Mouse (Mus musculus) forebrain, embryonic 16.5 days (tissue): ENCODE results near the gene Slc22a6. TPM values are rescaled to one million over a fixed set of nuclear protein-coding genes. Genes with fewer than 3 reads are reported as not detected.

Experiments
- ATAC-seq: fragments of 200-750 bp; cut with Nextera tagmentation; 2 replicates; pipeline ENCODE4 v1.8.0; 2017; ENCODE audit warnings: mild to moderate bottlenecking, moderate library complexity
- H3K27ac ChIP-seq: fragments of 300-500 bp; sonication (generic); 2 replicates; pipeline ENCODE4 v1.5.1; 2014; ENCODE audit warnings: low read length, control low read depth
- H3K27me3 ChIP-seq: fragments of 300-500 bp; sonication (generic); replicated peaks from 2 replicates; pipeline ENCODE4 v1.6.1; 2014; ENCODE audit warnings: low read length; ENCODE audit not compliant: control insufficient read depth, insufficient read depth
- H3K36me3 ChIP-seq: fragments of 300-500 bp; sonication (generic); 2 replicates; pipeline ENCODE4 v1.6.1; 2014; ENCODE audit not compliant: control insufficient read depth, insufficient read depth
- H3K4me1 ChIP-seq: fragments of 300-500 bp; sonication (generic); replicated peaks from 2 replicates; pipeline ENCODE4 v1.6.1; 2014; ENCODE audit warnings: low read length; ENCODE audit not compliant: control insufficient read depth, insufficient read depth
- H3K4me2 ChIP-seq: fragments of 300-500 bp; sonication (generic); 2 replicates; pipeline ENCODE4 v1.6.1; 2014; ENCODE audit warnings: mild to moderate bottlenecking, low read length, control low read depth
- H3K4me3 ChIP-seq: fragments of 300-500 bp; sonication (generic); replicated peaks from 2 replicates; pipeline ENCODE4 v1.5.1; 2014; ENCODE audit warnings: mild to moderate bottlenecking, low read length, control low read depth
- H3K9ac ChIP-seq: fragments of 300-500 bp; sonication (generic); replicated peaks from 2 replicates; pipeline ENCODE4 v1.6.1; 2014; ENCODE audit warnings: low read depth, low read length, control low read depth
- H3K9me3 ChIP-seq: fragments of 300-500 bp; sonication (generic); 2 replicates; pipeline ENCODE4 v1.6.1; 2016; ENCODE audit warnings: low read length; ENCODE audit not compliant: control insufficient read depth
- WGBS: fragments of 180-500 bp; shearing (Covaris S2); extraction: QIAGEN DNeasy Blood & Tissue Kit; methylation state at CpG from one replicate; pipeline ENCODE4 v1.1.7; 2014; 5-methylcytosine and 5-hydroxymethylcytosine counted together
- polyA plus RNA-seq: library from polyadenylated mRNA; unstranded; fragments of >200 nt; fragmentation: Nextera tagmentation; extraction: Ambion mirVana; gene quantifications from 2 replicates; pipeline ENCODE4 v1.2.1, GENCODE M21; 2015

Slc22a6 gene
- polyA plus RNA-seq, 1 experiment from 2014 or later = 9.4 TPM

- no peaks in the 10 kb centered on the region for H3K4me1 ChIP-seq
- no peak for ATAC-seq
- H3K27me3 ChIP-seq = no peaks in the 10 kb centered on the region
- H3K27ac ChIP-seq = no peak overlapping the region
- H3K4me3 ChIP-seq = no peak overlapping the region
- H3K4me2 ChIP-seq = no peak overlapping the region
- no peaks in the 10 kb centered on the region for H3K36me3 ChIP-seq
- 68% methylated on average over 2 of the region's 2 CpGs for WGBS
- no peaks in the 10 kb centered on the region for H3K9me3 ChIP-seq
- no peak overlapping the region for H3K9ac ChIP-seq
Observed at GRCm38 (mm10) chr19:8630249-8630648, 12.4 kb downstream of the Slc22a6 start.

- H3K9ac ChIP-seq = no peak overlapping the region
- no peaks in the 10 kb centered on the region for H3K4me1 ChIP-seq
- ATAC-seq = no peak
- no peak overlapping the region for H3K4me3 ChIP-seq
- H3K27ac ChIP-seq = no peak overlapping the region
- WGBS = 80% methylated on average over 6 of the region's 6 CpGs
- no peak overlapping the region for H3K4me2 ChIP-seq
- H3K36me3 ChIP-seq = no peaks in the 10 kb centered on the region
- no peaks in the 10 kb centered on the region for H3K27me3 ChIP-seq
- H3K9me3 ChIP-seq = no peaks in the 10 kb centered on the region
Observed at GRCm38 (mm10) chr19:8630826-8631225, 13.0 kb downstream of the Slc22a6 start.

GRCm38 (mm10) chr19:8632029-8632428 is 14.2 kb downstream of the Slc22a6 start:
- ATAC-seq = no peak
- Histone ChIP-seq H3K27ac (no peak overlapping the region), H3K4me1 (no peaks in the 10 kb centered on the region), H3K27me3 (no peaks in the 10 kb centered on the region), H3K9me3 (no peaks in the 10 kb centered on the region), H3K4me3 (no peak overlapping the region), H3K4me2 (no peak overlapping the region), H3K36me3 (no peaks in the 10 kb centered on the region), H3K9ac (no peak overlapping the region)
- WGBS = 79% methylated on average over 1 of the region's 1 CpGs

GRCm38 (mm10) chr19:8642086-8642485 is 24.2 kb downstream of the Slc22a6 start:
- no peaks in the 10 kb centered on the region for H3K27me3 ChIP-seq
- 79% methylated on average over 5 of the region's 5 CpGs for whole genome bisulfite sequencing
- no peak overlapping the region for H3K27ac ChIP-seq
- no peak overlapping the region for H3K4me2 ChIP-seq
- no peaks in the 10 kb centered on the region for H3K9me3 ChIP-seq
- no peak overlapping the region for H3K4me3 ChIP-seq
- no peak overlapping the region for H3K9ac ChIP-seq
- ATAC-seq = no peak
- H3K4me1 ChIP-seq = no peaks in the 10 kb centered on the region
- no peaks in the 10 kb centered on the region for H3K36me3 ChIP-seq

GRCm38 (mm10) chr19:8646393-8646792 is 28.6 kb downstream of the Slc22a6 start:
- H3K36me3 ChIP-seq = no peaks in the 10 kb centered on the region
- H3K27me3 ChIP-seq = no peaks in the 10 kb centered on the region
- no peak overlapping the region for H3K4me2 ChIP-seq
- no peak overlapping the region for H3K9ac ChIP-seq
- 84% methylated on average over 2 of the region's 2 CpGs for WGBS
- H3K4me1 ChIP-seq = no peaks in the 10 kb centered on the region
- no peak for ATAC-seq
- H3K9me3 ChIP-seq = no peaks in the 10 kb centered on the region
- H3K27ac ChIP-seq = no peak overlapping the region
- no peak overlapping the region for H3K4me3 ChIP-seq

GRCm38 (mm10) chr19:8655833-8656232 is 38.0 kb downstream of the Slc22a6 start:
- Histone ChIP-seq H3K27ac (no peak overlapping the region), H3K4me1 (no peaks in the 10 kb centered on the region), H3K27me3 (no peaks in the 10 kb centered on the region), H3K9me3 (no peaks in the 10 kb centered on the region), H3K4me2 (no peak overlapping the region), H3K36me3 (no peaks in the 10 kb centered on the region), H3K4me3 (no peak overlapping the region), H3K9ac (no peak overlapping the region)
- ATAC-seq = no peak

GRCm38 (mm10) chr19:8656341-8656740 is 38.5 kb downstream of the Slc22a6 start:
- no peaks in the 10 kb centered on the region for H3K36me3 ChIP-seq
- no peak for ATAC-seq
- no peaks in the 10 kb centered on the region for H3K4me1 ChIP-seq
- H3K4me3 ChIP-seq = no peak overlapping the region
- no peak overlapping the region for H3K9ac ChIP-seq
- no peaks in the 10 kb centered on the region for H3K27me3 ChIP-seq
- no peak overlapping the region for H3K4me2 ChIP-seq
- no peaks in the 10 kb centered on the region for H3K9me3 ChIP-seq
- WGBS = 82% methylated on average over 4 of the region's 4 CpGs
- no peak overlapping the region for H3K27ac ChIP-seq

GRCm38 (mm10) chr19:8661821-8662307 is 44.0 kb downstream of the Slc22a6 start:
- H3K4me1 ChIP-seq = peaks cover 20% of the 10 kb centered on the region
- H3K4me3 ChIP-seq = peak overlapping the region; percentile 51

GRCm38 (mm10) chr19:8662337-8662736 is 44.5 kb downstream of the Slc22a6 start:
- WGBS = 4% methylated on average over 11 of the region's 11 CpGs
- Histone ChIP-seq H3K4me3 (peak overlapping the region; percentile 51), H3K27ac (no peak overlapping the region; the same call in 1 of the 2 replicates), H3K36me3 (no peaks in the 10 kb centered on the region), H3K9ac (peak overlapping the region; percentile 72), H3K9me3 (no peaks in the 10 kb centered on the region), H3K4me2 (peak overlapping the region; percentile 88), H3K27me3 (no peaks in the 10 kb centered on the region), H3K4me1 (peaks cover 20% of the 10 kb centered on the region)
- ATAC-seq = peak; percentile 62

More at GRCm38 (mm10) chr19:8661821-8662307, 44.0 kb downstream of the Slc22a6 start:
- H3K27me3 ChIP-seq = no peaks in the 10 kb centered on the region
- peak overlapping the region; percentile 88 for H3K4me2 ChIP-seq
- H3K9me3 ChIP-seq = no peaks in the 10 kb centered on the region
- peak; percentile 50 for ATAC-seq
- H3K36me3 ChIP-seq = no peaks in the 10 kb centered on the region
- H3K9ac ChIP-seq = peak overlapping the region; percentile 72
- peak overlapping the region; percentile 25; the same call in 1 of the 2 replicates for H3K27ac ChIP-seq
- WGBS = 1% methylated on average over 35 of the region's 35 CpGs

GRCm38 (mm10) chr19:8663360-8663839 is 45.6 kb downstream of the Slc22a6 start, which contains the start of gene Chrm1:
Chrm1 (plus strand) TSS chr19:8663789.
- Histone ChIP-seq H3K9ac (peak within 1 kb of the TSS; percentile 56), H3K4me3 (peak within 1 kb of the TSS; percentile 51), H3K4me1 (peaks cover 20% of the 10 kb centered on the region), H3K27ac (peak within 1 kb of the TSS; percentile 42), H3K4me2 (peak within 1 kb of the TSS; percentile 88), H3K36me3 (no peaks in the 10 kb centered on the region), H3K9me3 (no peaks in the 10 kb centered on the region), H3K27me3 (no peaks in the 10 kb centered on the region)
- WGBS = 54% methylated on average over 9 of the region's 9 CpGs
- ATAC-seq = peak; percentile 16; the same call in 1 of the 2 replicates
